Mouse (Mus musculus) midbrain, embryonic 11.5 days (tissue): ENCODE measurements around the gene Sh3d19. TPM values are rescaled to one million over a fixed set of nuclear protein-coding genes. Genes with fewer than 3 reads are reported as not detected.

Experiments used
- ATAC-seq: fragments of 200-750 bp; cut with Nextera tagmentation; 2 replicates; pipeline ENCODE4 v1.8.0; 2017; ENCODE audit warnings: moderate TSS enrichment, moderate library complexity; ENCODE audit not compliant: low FRiP score
- DNase-seq: peaks from one replicate; pipeline ENCODE4 v3.0.0; 2015; ENCODE audit warnings: low spot score; ENCODE audit errors: missing footprints
- H3K27ac ChIP-seq: fragments of 300-500 bp; sonication (generic); 2 replicates; pipeline ENCODE4 v1.5.1; 2014; ENCODE audit warnings: low read depth, low read length
- H3K27me3 ChIP-seq: fragments of 300-500 bp; sonication (generic); 2 replicates; pipeline ENCODE4 v1.6.1; 2014; ENCODE audit warnings: mild to moderate bottlenecking, low read length, moderate library complexity, mixed read lengths; ENCODE audit not compliant: control insufficient read depth, insufficient read depth
- H3K36me3 ChIP-seq: fragments of 300-500 bp; sonication (generic); 2 replicates; pipeline ENCODE4 v1.6.1; 2014; ENCODE audit warnings: mild to moderate bottlenecking, low read length, moderate library complexity, mixed read lengths; ENCODE audit not compliant: control insufficient read depth, insufficient read depth
- H3K4me1 ChIP-seq: fragments of 300-500 bp; sonication (generic); 2 replicates; pipeline ENCODE4 v1.6.1; 2014; ENCODE audit warnings: low read length; ENCODE audit not compliant: control insufficient read depth, insufficient read depth
- H3K4me2 ChIP-seq: fragments of 300-500 bp; sonication (generic); 2 replicates; pipeline ENCODE4 v1.6.1; 2014; ENCODE audit warnings: mild to moderate bottlenecking, moderate library complexity
- H3K4me3 ChIP-seq: fragments of 300-500 bp; sonication (generic); 2 replicates; pipeline ENCODE4 v1.5.1; 2014; ENCODE audit warnings: low read depth, low read length
- H3K9ac ChIP-seq: fragments of 300-500 bp; sonication (generic); 2 replicates; pipeline ENCODE4 v1.6.1; 2014; ENCODE audit warnings: low read length
- H3K9me3 ChIP-seq: fragments of 300-500 bp; sonication (generic); 2 replicates; pipeline ENCODE4 v1.6.1; 2016; ENCODE audit warnings: low read length; ENCODE audit not compliant: control insufficient read depth
- WGBS: fragments of 180-500 bp; shearing (Covaris S2); extraction: QIAGEN DNeasy Blood & Tissue Kit; methylation state at CpG from one replicate; pipeline ENCODE4 v1.1.7; 2014; 5-methylcytosine and 5-hydroxymethylcytosine counted together
- polyA plus RNA-seq: library from polyadenylated mRNA; unstranded; fragments of >200 nt; fragmentation: Nextera tagmentation; extraction: Ambion mirVana; gene quantifications from 2 replicates; pipeline ENCODE4 v1.2.1, GENCODE M21; 2014

Sh3d19 gene
- polyA plus RNA-seq, 1 experiment from 2014 or later = 6.8 TPM

- Histone ChIP-seq H3K27ac (no peak overlapping the region), H3K27me3 (no peaks in the 10 kb centered on the region), H3K4me2 (no peak overlapping the region), H3K36me3 (no peaks in the 10 kb centered on the region), H3K4me1 (peaks cover 4% of the 10 kb centered on the region; the same call in 1 of the 2 replicates), H3K9ac (no peak overlapping the region), H3K9me3 (no peaks in the 10 kb centered on the region), H3K4me3 (no peak overlapping the region)
- 0 out of 2 replicates have a peak, but pooled peaks have one; percentile 52 for ATAC-seq
- DNase-seq = no peak
- 45% methylated on average over 8 of the region's 8 CpGs for WGBS
Measured at GRCm38 (mm10) chr3:86107637-86108539, 137.0 kb downstream of the Sh3d19 start.

- H3K27me3 ChIP-seq = no peaks in the 10 kb centered on the region
- peaks cover 4% of the 10 kb centered on the region; the same call in 1 of the 2 replicates for H3K4me1 ChIP-seq
- H3K9me3 ChIP-seq = no peaks in the 10 kb centered on the region
- H3K36me3 ChIP-seq = no peaks in the 10 kb centered on the region
- WGBS = 83% methylated on average over 4 of the region's 4 CpGs
- no peak overlapping the region for H3K4me3 ChIP-seq
- peak; percentile 75 for DNase-seq
- H3K27ac ChIP-seq = no peak overlapping the region
- H3K9ac ChIP-seq = no peak overlapping the region
- no peak overlapping the region for H3K4me2 ChIP-seq
- ATAC-seq = no peak
Measured at GRCm38 (mm10) chr3:86108576-86108975, 137.7 kb downstream of the Sh3d19 start.

- Histone ChIP-seq H3K4me1 (peaks cover 4% of the 10 kb centered on the region; the same call in 1 of the 2 replicates), H3K27me3 (no peaks in the 10 kb centered on the region), H3K9ac (no peak overlapping the region), H3K27ac (no peak overlapping the region), H3K4me2 (no peak overlapping the region), H3K36me3 (no peaks in the 10 kb centered on the region), H3K4me3 (no peak overlapping the region), H3K9me3 (no peaks in the 10 kb centered on the region)
- DNase-seq (no peak), ATAC-seq (no peak)
- 92% methylated on average over 7 of the region's 7 CpGs for WGBS
Measured at GRCm38 (mm10) chr3:86109099-86109498, 138.2 kb downstream of the Sh3d19 start.

- 0 out of 2 replicates have a peak, but pooled peaks have one; percentile 22 for ATAC-seq
- Histone ChIP-seq H3K4me2 (no peak overlapping the region), H3K9me3 (no peaks in the 10 kb centered on the region), H3K27me3 (no peaks in the 10 kb centered on the region), H3K36me3 (no peaks in the 10 kb centered on the region), H3K4me1 (peaks cover 4% of the 10 kb centered on the region; the same call in 1 of the 2 replicates), H3K27ac (no peak overlapping the region), H3K9ac (no peak overlapping the region), H3K4me3 (no peak overlapping the region)
- 24% methylated on average over 10 of the region's 10 CpGs for WGBS
- peak; percentile 84 for DNase-seq
Measured at GRCm38 (mm10) chr3:86110077-86110476, 139.2 kb downstream of the Sh3d19 start.

- WGBS = 88% methylated on average over 7 of the region's 7 CpGs
- no peak for ATAC-seq
- H3K27ac ChIP-seq = no peak overlapping the region
- H3K9ac ChIP-seq = no peak overlapping the region
- H3K36me3 ChIP-seq = no peaks in the 10 kb centered on the region
- no peak overlapping the region for H3K4me3 ChIP-seq
- H3K4me2 ChIP-seq = no peak overlapping the region
- peak; percentile 69 for DNase-seq
- H3K4me1 ChIP-seq = peaks cover 1% of the 10 kb centered on the region; the same call in 1 of the 2 replicates
- no peaks in the 10 kb centered on the region for H3K9me3 ChIP-seq
- H3K27me3 ChIP-seq = no peaks in the 10 kb centered on the region
Measured at GRCm38 (mm10) chr3:86112766-86113165, 141.9 kb downstream of the Sh3d19 start.

GRCm38 (mm10) chr3:86114659-86115338 is 143.9 kb downstream of the Sh3d19 start:
- no peak overlapping the region for H3K27ac ChIP-seq
- H3K9ac ChIP-seq = no peak overlapping the region
- H3K9me3 ChIP-seq = no peaks in the 10 kb centered on the region
- no peaks in the 10 kb centered on the region for H3K27me3 ChIP-seq
- DNase-seq (peak; percentile 79), ATAC-seq (no peak)
- H3K36me3 ChIP-seq = no peaks in the 10 kb centered on the region
- no peaks in the 10 kb centered on the region for H3K4me1 ChIP-seq
- no peak overlapping the region for H3K4me3 ChIP-seq
- no peak overlapping the region for H3K4me2 ChIP-seq
- WGBS = 80% methylated on average over 12 of the region's 12 CpGs

- no peaks in the 10 kb centered on the region for H3K9me3 ChIP-seq
- WGBS = 92% methylated on average over 4 of the region's 4 CpGs
- no peaks in the 10 kb centered on the region for H3K27me3 ChIP-seq
- ATAC-seq (no peak), DNase-seq (peak; percentile 31)
- H3K4me1 ChIP-seq = no peaks in the 10 kb centered on the region
- no peak overlapping the region for H3K27ac ChIP-seq
- no peaks in the 10 kb centered on the region for H3K36me3 ChIP-seq
- no peak overlapping the region for H3K4me2 ChIP-seq
- no peak overlapping the region for H3K9ac ChIP-seq
- no peak overlapping the region for H3K4me3 ChIP-seq
Measured at GRCm38 (mm10) chr3:86116951-86117350, 146.0 kb downstream of the Sh3d19 start.

- H3K4me2 ChIP-seq = no peak overlapping the region
- WGBS = 72% methylated on average over 16 of the region's 16 CpGs
Measured at GRCm38 (mm10) chr3:86119237-86119932, 148.5 kb downstream of the Sh3d19 start.

More at GRCm38 (mm10) chr3:86119237-86119932, 148.5 kb downstream of the Sh3d19 start:
- Histone ChIP-seq H3K4me1 (no peaks in the 10 kb centered on the region), H3K9ac (no peak overlapping the region), H3K4me3 (no peak overlapping the region), H3K27me3 (no peaks in the 10 kb centered on the region), H3K9me3 (no peaks in the 10 kb centered on the region), H3K27ac (no peak overlapping the region), H3K36me3 (no peaks in the 10 kb centered on the region)
- no peak for ATAC-seq
- peak; percentile 81 for DNase-seq
